Comparison of ENCODE assay signal across 16 mouse cellular contexts in genomic region chr5:130212956-130213355, GRCm38 (mm10).
"Had no signal": no experiment of that assay in that cellular context is flagged by ENCODE, and none has a peak within 500 bp of the region (broad histone marks: within the 10 kb centered on the region; RNA-seq: fewer than 3 reads in every experiment).

No protein-coding gene starts in this region.

- H3K27me3 ChIP-seq: neural tube, embryonic 13.5 days; neural tube, embryonic 15.5 days; stomach, embryonic 15.5 days had no signal

- H3K4me2 ChIP-seq: neural tube, embryonic 13.5 days; neural tube, embryonic 15.5 days; stomach, embryonic 15.5 days had no signal

- H3K4me3 ChIP-seq: neural tube, embryonic 13.5 days; neural tube, embryonic 15.5 days; stomach, embryonic 15.5 days had no signal

- H3K9me3 ChIP-seq: neural tube, embryonic 13.5 days; neural tube, embryonic 15.5 days; stomach, embryonic 15.5 days had no signal

- H3K9ac ChIP-seq: neural tube, embryonic 13.5 days; neural tube, embryonic 15.5 days; stomach, embryonic 15.5 days had no signal

- DNase-seq: retina, postnatal 1 day; right cerebral cortex, adult 18-20 months; right cerebral cortex, postnatal 14 days; right cerebral cortex, postnatal 25 days; right cerebral cortex, postnatal 4 days; spleen, adult 18-20 months; thymus, adult 18-20 months; thymus, adult 2 months; thymus, postnatal 14 days; thymus, postnatal 25 days; thymus, postnatal 36 days; thymus, postnatal 4 days had no signal

- H3K27ac ChIP-seq: neural tube, embryonic 13.5 days; neural tube, embryonic 15.5 days; stomach, embryonic 15.5 days; stomach, postnatal 0 days had no signal

- H3K4me1 ChIP-seq: neural tube, embryonic 13.5 days; neural tube, embryonic 15.5 days; stomach, embryonic 15.5 days had no signal
